Mouse (Mus musculus) myocyte (in vitro differentiated cells): ENCODE results near the gene Dner. TPM values are rescaled to one million over a fixed set of nuclear protein-coding genes. Genes with fewer than 3 reads are reported as not detected.

ENCODE experiments used
- H3K27me3 ChIP-seq: one replicate; pipeline ENCODE4 v1.6.1; 2011; ENCODE audit not compliant: control insufficient read depth, insufficient read depth, insufficient read length
- H3K36me3 ChIP-seq: one replicate; pipeline ENCODE4 v1.6.1; 2011; ENCODE audit not compliant: control insufficient read depth, insufficient read depth
- H3K4me2 ChIP-seq: one replicate; pipeline ENCODE4 v1.6.1; 2011; ENCODE audit warnings: low read depth, control low read depth
- H3K4me3 ChIP-seq: one replicate; pipeline ENCODE4 v1.5.1; 2011; ENCODE audit warnings: mild to moderate bottlenecking, control low read depth, moderate library complexity
- H3K79me2 ChIP-seq: one replicate; pipeline ENCODE4 v1.6.1; 2011; ENCODE audit not compliant: control insufficient read depth, insufficient read depth
- H3ac ChIP-seq: one replicate; pipeline ENCODE4 v1.6.1; 2011; ENCODE audit not compliant: control insufficient read depth, insufficient read length
- CEBPB ChIP-seq: IDR thresholded peaks from 2 replicates; pipeline ENCODE4 v1.6.1; 2011; ENCODE audit warnings: mild to moderate bottlenecking, moderate library complexity; ENCODE audit not compliant: poor library complexity, insufficient read depth, severe bottlenecking
- E2F4 ChIP-seq: IDR thresholded peaks from one replicate; pipeline ENCODE4 v1.6.1; 2011; ENCODE audit warnings: mild to moderate bottlenecking, control low read depth, moderate library complexity; ENCODE audit not compliant: insufficient read depth
- MAX ChIP-seq: IDR thresholded peaks from one replicate; pipeline ENCODE4 v1.6.1; 2011; ENCODE audit warnings: low read depth, mild to moderate bottlenecking, control low read depth
- MYOD1 ChIP-seq, 3 experiments: IDR thresholded peaks; one replicate each; pipeline ENCODE4 v1.6.1; 2011; ENCODE audit warnings: control low read depth in 2 of 3, low read depth in 2 of 3, mild to moderate bottlenecking in 2 of 3, moderate library complexity in 1 of 3; ENCODE audit not compliant: insufficient read length in 2 of 3, control insufficient read depth in 1 of 3
- MYOG ChIP-seq, 3 experiments: IDR thresholded peaks; one replicate each; pipeline ENCODE4 v1.6.1; 2011; ENCODE audit warnings: control low read depth in 2 of 3, low read depth in 2 of 3, mild to moderate bottlenecking in 2 of 3; ENCODE audit not compliant: insufficient read length in 2 of 3, control insufficient read depth in 1 of 3, insufficient read depth in 1 of 3
- POLR2A ChIP-seq: IDR thresholded peaks from one replicate; pipeline ENCODE4 v1.6.1; 2011; ENCODE audit warnings: low read depth, mild to moderate bottlenecking, control low read depth, moderate library complexity; ENCODE audit not compliant: insufficient read length
- POLR2AphosphoS2 ChIP-seq: IDR thresholded peaks from one replicate; pipeline ENCODE4 v1.6.1; 2011; ENCODE audit warnings: low read depth, control low read depth; ENCODE audit not compliant: insufficient read length
- REST ChIP-seq: IDR thresholded peaks from one replicate; pipeline ENCODE4 v1.6.1; 2011; ENCODE audit warnings: mild to moderate bottlenecking, control low read depth, moderate library complexity; ENCODE audit not compliant: insufficient read depth, insufficient read length
- SRF ChIP-seq: IDR thresholded peaks from one replicate; pipeline ENCODE4 v1.6.1; 2011; ENCODE audit warnings: low read depth; ENCODE audit not compliant: control insufficient read depth, insufficient read length
- TCF12 ChIP-seq: IDR thresholded peaks from one replicate; pipeline ENCODE4 v1.6.1; 2011; ENCODE audit warnings: mild to moderate bottlenecking, control low read depth; ENCODE audit not compliant: poor library complexity, insufficient read depth, severe bottlenecking
- TCF3 ChIP-seq: IDR thresholded peaks from one replicate; pipeline ENCODE4 v1.6.1; 2011; ENCODE audit warnings: low read depth, control low read depth; ENCODE audit not compliant: insufficient read length
- USF1 ChIP-seq: IDR thresholded peaks from one replicate; pipeline ENCODE4 v1.6.1; 2011; ENCODE audit warnings: low read depth, mild to moderate bottlenecking, control low read depth, moderate library complexity
- polyA plus RNA-seq: library from polyadenylated mRNA; unstranded; fragments of >200 nt; fragmentation: generic; extraction: Trizol; gene quantifications from one replicate; pipeline ENCODE4 v1.2.1, GENCODE M21; 2012; ENCODE audit warnings: missing spikeins

Gene Dner
- polyA plus RNA-seq, 1 experiment = 0.05 TPM

- Histone ChIP-seq H3K27me3 (no peaks in the 10 kb centered on the region), H3K4me3 (no peak overlapping the region), H3K4me2 (no peak overlapping the region), H3ac (no peak overlapping the region), H3K79me2 (no peaks in the 10 kb centered on the region), H3K36me3 (no peaks in the 10 kb centered on the region)
- TF ChIP-seq CEBPB (no peak), TCF3 (no peak), POLR2AphosphoS2 (no peak), USF1 (no peak), E2F4 (no peak)
Observed at GRCm38 (mm10) chr1:84443640-84444039, 252.4 kb downstream of the Dner start.

GRCm38 (mm10) chr1:84443050-84443449, 253.0 kb downstream of the Dner start:
- H3ac ChIP-seq = no peak overlapping the region
- H3K36me3 ChIP-seq = no peaks in the 10 kb centered on the region
- no peaks in the 10 kb centered on the region for H3K79me2 ChIP-seq
- no peak overlapping the region for H3K4me3 ChIP-seq
- no peaks in the 10 kb centered on the region for H3K27me3 ChIP-seq
- no peak for TF ChIP-seq MYOG (IDR thresholded peaks at IDR 0.05; ENCODE audit: control insufficient read depth in 1 of 3, insufficient read depth in 1 of 3, insufficient read length in 2 of 3, low read depth in 2 of 3)
- TF ChIP-seq E2F4 = no peak
- TF ChIP-seq USF1 = no peak
- TF ChIP-seq MAX = no peak
- no peak for TF ChIP-seq MYOD1 (IDR thresholded peaks at IDR 0.05; ENCODE audit: control insufficient read depth in 1 of 3, insufficient read length in 2 of 3, low read depth in 2 of 3)
- TF ChIP-seq TCF12 = no peak
- no peak for TF ChIP-seq CEBPB
- TF ChIP-seq SRF = no peak
- no peak for TF ChIP-seq POLR2A
- no peak for TF ChIP-seq REST
- no peak for TF ChIP-seq TCF3
- no peak for TF ChIP-seq POLR2AphosphoS2
- H3K4me2 ChIP-seq = no peak overlapping the region

DNA sequence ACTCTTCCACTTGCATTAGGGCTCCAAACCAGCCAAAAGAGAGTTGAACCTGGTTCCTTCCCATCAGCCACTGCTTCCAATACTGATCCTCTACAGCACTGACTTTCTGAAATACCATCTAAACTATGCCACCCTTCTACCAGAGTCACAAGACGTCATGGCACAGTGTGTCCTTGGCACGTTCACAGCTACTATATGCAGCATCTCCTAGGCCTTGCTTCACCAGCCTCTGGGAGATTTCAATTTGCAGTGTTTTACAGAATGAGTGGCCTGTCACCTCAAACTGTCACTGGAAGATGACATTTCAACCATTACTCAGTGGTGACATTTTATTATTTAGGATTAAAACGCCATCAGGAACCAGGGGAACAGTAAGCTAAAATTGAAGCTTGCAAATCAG, 254.6 kb downstream of the Dner start:
- Histone ChIP-seq H3K4me3 (no peak overlapping the region), H3ac (no peak overlapping the region), H3K36me3 (no peaks in the 10 kb centered on the region), H3K79me2 (no peaks in the 10 kb centered on the region), H3K4me2 (no peak overlapping the region), H3K27me3 (no peaks in the 10 kb centered on the region)
- TF ChIP-seq CEBPB (no peak), E2F4 (no peak), POLR2A (no peak), MYOG (IDR thresholded peaks at IDR 0.05; ENCODE audit: control insufficient read depth in 1 of 3, insufficient read depth in 1 of 3, insufficient read length in 2 of 3, low read depth in 2 of 3) (no peak), MYOD1 (IDR thresholded peaks at IDR 0.05; ENCODE audit: control insufficient read depth in 1 of 3, insufficient read length in 2 of 3, low read depth in 2 of 3) (no peak), REST (no peak), POLR2AphosphoS2 (no peak), TCF12 (no peak), TCF3 (no peak), USF1 (no peak), MAX (no peak), SRF (no peak)

- Histone ChIP-seq H3K36me3 (no peaks in the 10 kb centered on the region), H3K79me2 (no peaks in the 10 kb centered on the region), H3K27me3 (no peaks in the 10 kb centered on the region), H3K4me3 (no peak overlapping the region), H3K4me2 (no peak overlapping the region), H3ac (no peak overlapping the region)
- no peak for TF ChIP-seq MYOD1 (IDR thresholded peaks at IDR 0.05; ENCODE audit: control insufficient read depth in 1 of 3, insufficient read length in 2 of 3, low read depth in 2 of 3)
- no peak for TF ChIP-seq E2F4
- TF ChIP-seq MAX = no peak
- no peak for TF ChIP-seq REST
- TF ChIP-seq TCF3 = no peak
Observed at GRCm38 (mm10) chr1:84437565-84437964, 258.5 kb downstream of the Dner start.

GRCm38 (mm10) chr1:84436281-84436680, 259.7 kb downstream of the Dner start:
- H3K4me2 ChIP-seq = no peak overlapping the region
- H3K27me3 ChIP-seq = no peaks in the 10 kb centered on the region
- TF ChIP-seq POLR2A (no peak), SRF (no peak)
- H3K36me3 ChIP-seq = no peaks in the 10 kb centered on the region
- H3ac ChIP-seq = no peak overlapping the region
- no peak overlapping the region for H3K4me3 ChIP-seq
- H3K79me2 ChIP-seq = no peaks in the 10 kb centered on the region
